10 mouse cellular contexts compared by ENCODE assay signal in genomic region chr13:58031755-58032154, GRCm38 (mm10).
DNase-seq lines count a peak whose midpoint lies in the region; TF ChIP-seq lines count a peak whose summit lies in the region.
"Had no signal": no experiment of that assay in that cellular context is flagged by ENCODE, and none has a peak within 500 bp of the region (broad histone marks: within the 10 kb centered on the region; RNA-seq: fewer than 3 reads in every experiment).

No protein-coding gene starts in this region.

- H3K79me2 ChIP-seq in liver, adult 2 months (ENCODE audit: control insufficient read depth, insufficient read depth, low read length), result no peaks in the 10 kb centered on the region

- no peaks in the 10 kb centered on the region for H3K4me1 ChIP-seq in liver, adult 2 months (ENCODE audit: control insufficient read depth, insufficient read depth, low read length)

- H3K27ac ChIP-seq in layer of hippocampus, adult 2 months, result no peak overlapping the region
- H3K27ac ChIP-seq in liver, adult 2 months (replicated peaks; ENCODE audit: insufficient read depth, low read depth, low read length), result no peak overlapping the region
- H3K27ac ChIP-seq: embryonic facial prominence, embryonic 15.5 days; limb, embryonic 15.5 days had no signal

- H3K9ac ChIP-seq in liver, adult 2 months (ENCODE audit: low read depth, low read length), result no peak overlapping the region
- H3K9ac ChIP-seq: embryonic facial prominence, embryonic 15.5 days; limb, embryonic 15.5 days had no signal

- no peaks in the 10 kb centered on the region for H3K27me3 ChIP-seq in liver, adult 2 months (ENCODE audit: control insufficient read depth, insufficient read depth, low read length)
- H3K27me3 ChIP-seq: embryonic facial prominence, embryonic 15.5 days; limb, embryonic 15.5 days had no signal

- peaks cover 1% of the 10 kb centered on the region; the same call in 1 of the 2 replicates for H3K36me3 ChIP-seq in liver, adult 2 months (ENCODE audit: control insufficient read depth, insufficient read depth, low read length)
- H3K36me3 ChIP-seq: embryonic facial prominence, embryonic 15.5 days had no signal

- no peak for TF ChIP-seq POLR2A in liver, adult 2 months (IDR thresholded peaks at IDR 0.05; ENCODE audit: extremely low read depth, insufficient read depth, low read length)

- peak; percentile 90 for TF ChIP-seq CTCF in layer of hippocampus, adult 2 months (conservative IDR thresholded peaks at IDR 0.05)
- peak; percentile 95 for TF ChIP-seq CTCF in liver, adult 2 months (IDR thresholded peaks at IDR 0.05; ENCODE audit: low read depth, low read length)

- intact Hi-C loops in heart, postnatal 36 days (cut with DNase I), result loop anchor here (1.0 kb wide), 1 partner anchor 87 kb away; no protein-coding TSS in a partner anchor

- peak in 1 of 2 experiments; percentile 62 for DNase-seq in layer of hippocampus, adult 2 months (ENCODE audit: low spot score in 2 of 2)
- no peak for DNase-seq in layer of hippocampus, adult 9-11 months
- peak; percentile 26 for DNase-seq in adrenal gland, adult 8-10 months
- DNase-seq in embryo, embryonic 11 days, result peak; percentile 71
- peak; percentile 66 to 81 for DNase-seq in heart, postnatal 36 days
- peak; percentile 15 for DNase-seq in liver, adult 2 months (ENCODE audit: extremely low read depth, low read depth, low spot score)
- DNase-seq in ovary, postnatal 14 days (ENCODE audit: low spot score), result peak; percentile 57
- peak; percentile 64 for DNase-seq in thymus, postnatal 25 days

- WGBS in liver, adult 2 months, result 68% methylated on average over 6 of the region's 6 CpGs

- no peak overlapping the region for H3K4me3 ChIP-seq in layer of hippocampus, adult 2 months
- H3K4me3 ChIP-seq in liver, adult 2 months (ENCODE audit: insufficient read depth, low read depth, low read length), result no peak overlapping the region
- H3K4me3 ChIP-seq: embryonic facial prominence, embryonic 15.5 days; limb, embryonic 15.5 days had no signal
